Mouse (Mus musculus) B cell, adult 2 months (primary cell): ENCODE results near the gene C8b.

ENCODE experiments used
- DNase-seq, 2 experiments: peaks; one replicate each; pipeline ENCODE4 v3.0.0; 2022

Gene C8b

DNA sequence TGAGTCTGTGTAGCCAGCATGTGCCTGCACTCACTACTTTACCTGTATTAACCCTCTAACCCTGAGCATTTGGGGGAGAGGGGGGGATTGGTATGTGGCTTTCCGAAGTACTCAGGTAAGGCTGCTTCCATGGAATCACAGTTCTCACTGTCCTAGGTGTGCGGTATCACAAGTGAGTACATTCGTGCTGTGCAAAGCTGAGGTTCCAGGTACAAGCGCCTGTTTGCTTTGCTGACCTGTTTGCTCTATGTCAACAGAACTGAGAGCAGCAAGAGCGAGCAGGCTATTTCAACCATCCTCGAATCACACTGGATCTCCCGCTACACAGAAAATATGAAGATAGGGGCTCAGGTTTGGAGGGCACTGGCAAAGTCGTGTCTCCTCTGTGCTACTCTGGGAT lies at the start of gene C8b:
TSS of gene C8b (plus strand) at position 253 of the 400 bp plus-strand sequence.
- no peak for DNase-seq

GRCm38 (mm10) chr4:104716506-104716905 lies 49.6 kb upstream of the C8b start:
- no peak for DNase-seq

DNA sequence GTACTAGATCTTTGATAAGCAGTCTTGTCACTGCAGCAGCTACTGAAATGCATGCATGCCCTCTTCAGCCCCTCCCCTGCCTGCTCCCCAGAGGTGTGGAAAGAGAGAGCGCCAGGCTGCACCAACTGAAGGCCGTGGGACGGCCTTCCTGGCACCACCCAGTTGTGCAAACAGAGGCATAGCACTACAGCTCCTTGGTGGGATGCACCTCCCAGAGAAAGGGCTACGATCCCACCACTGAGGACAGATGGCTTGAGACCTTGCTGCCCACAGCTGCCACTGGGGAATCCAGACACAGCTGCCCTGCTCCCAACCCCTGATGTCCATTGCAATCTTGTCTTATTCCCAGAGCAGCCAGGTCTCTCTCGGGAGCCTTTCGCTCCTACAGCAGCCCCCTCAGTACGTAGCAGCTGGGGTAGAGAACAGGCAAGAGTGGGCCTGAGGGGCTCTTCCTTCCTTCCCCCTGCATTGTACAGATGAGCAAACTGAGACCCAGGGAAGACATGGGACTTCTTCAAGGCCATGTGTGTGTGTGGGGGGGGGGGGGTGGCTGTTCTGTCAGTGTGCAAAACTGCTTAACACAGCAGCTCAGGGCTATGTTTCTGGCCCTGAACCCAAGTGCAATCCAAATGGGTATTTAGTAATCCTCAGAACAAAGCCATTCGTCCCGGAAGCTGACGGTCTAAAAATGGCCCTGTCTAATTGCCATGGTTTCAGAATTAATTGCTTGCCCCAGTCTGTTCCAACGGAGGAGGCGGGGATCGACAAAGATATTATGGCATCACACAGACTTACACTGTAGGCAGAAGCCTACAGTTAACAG lies 46.9 kb upstream of the C8b start:
- DNase-seq = no peak

GRCm38 (mm10) chr4:104723527-104724045 lies 42.5 kb upstream of the C8b start:
- no peak for DNase-seq

DNA sequence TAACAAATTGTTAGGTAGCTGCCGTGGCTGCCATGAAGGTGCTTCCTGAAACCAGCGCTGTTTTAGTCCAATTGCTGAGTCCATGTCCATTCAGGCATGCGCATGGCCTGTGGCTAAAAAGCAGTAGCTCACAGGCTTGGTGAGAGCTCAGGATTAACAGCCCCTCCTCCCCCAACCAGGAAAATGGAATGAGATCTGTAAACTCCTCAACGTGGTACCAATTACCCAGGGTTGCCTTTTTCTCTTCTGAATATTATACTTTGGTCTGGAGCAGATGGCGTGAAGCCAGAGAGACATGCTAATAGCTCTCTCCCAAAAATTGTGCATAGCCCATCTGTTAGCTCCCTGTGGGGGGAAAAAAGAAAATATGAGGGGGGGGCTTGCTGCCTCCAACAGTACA lies 41.9 kb upstream of the C8b start:
- DNase-seq = no peak

GRCm38 (mm10) chr4:104725673-104726072 lies 40.4 kb upstream of the C8b start:
- DNase-seq = no peak

GRCm38 (mm10) chr4:104729185-104729584 lies 36.9 kb upstream of the C8b start:
- DNase-seq = no peak

- no peak for DNase-seq
These were observed 19.6 kb upstream of the C8b start for GRCm38 (mm10) chr4:104746500-104746899.

- no peak for DNase-seq
These were observed 12.0 kb upstream of the C8b start for GRCm38 (mm10) chr4:104754090-104754489.

GRCm38 (mm10) chr4:104760878-104761624 lies 5.1 kb upstream of the C8b start:
- no peak for DNase-seq

- DNase-seq = no peak
These were observed 2.1 kb downstream of the C8b start for GRCm38 (mm10) chr4:104768190-104768589.

DNA sequence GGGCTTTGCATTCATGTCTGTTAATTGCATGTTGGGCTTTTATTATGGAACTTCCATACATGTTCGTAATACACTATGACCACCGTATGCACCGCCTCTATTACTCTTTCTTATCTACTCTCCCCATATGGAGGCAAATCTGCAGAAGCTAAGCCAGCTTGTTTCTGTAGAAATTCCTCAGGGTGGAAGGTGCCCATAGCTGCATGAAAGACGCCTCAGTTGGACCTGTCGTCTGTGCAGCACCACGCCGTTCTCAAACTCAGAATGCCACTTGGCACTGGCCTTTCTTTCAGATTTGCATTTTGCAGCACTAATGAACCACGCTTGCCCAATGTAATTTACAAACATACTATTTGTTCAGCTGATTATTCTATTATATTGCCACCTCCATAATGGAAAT lies 3.5 kb downstream of the C8b start:
- no peak for DNase-seq

DNA sequence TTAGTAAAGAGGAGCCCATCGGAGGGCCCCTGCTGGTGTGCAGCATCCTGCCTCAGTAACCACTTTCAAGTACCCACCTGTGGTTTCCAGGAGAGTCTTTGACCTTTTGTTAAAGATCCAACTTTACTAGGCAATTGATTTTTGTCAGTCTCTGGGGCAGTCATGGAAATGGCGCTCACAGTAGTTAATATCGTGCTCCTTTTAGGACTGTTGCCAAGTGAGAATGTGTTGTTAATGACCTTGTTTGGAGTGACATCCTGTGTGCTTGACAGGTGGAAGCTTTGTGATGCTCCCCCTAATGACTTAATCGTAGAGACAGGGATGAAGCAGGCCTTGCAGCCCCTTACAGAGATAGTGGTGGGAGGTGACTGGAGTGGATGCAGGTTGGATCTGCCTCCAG lies 4.2 kb downstream of the C8b start:
- no peak for DNase-seq

DNA sequence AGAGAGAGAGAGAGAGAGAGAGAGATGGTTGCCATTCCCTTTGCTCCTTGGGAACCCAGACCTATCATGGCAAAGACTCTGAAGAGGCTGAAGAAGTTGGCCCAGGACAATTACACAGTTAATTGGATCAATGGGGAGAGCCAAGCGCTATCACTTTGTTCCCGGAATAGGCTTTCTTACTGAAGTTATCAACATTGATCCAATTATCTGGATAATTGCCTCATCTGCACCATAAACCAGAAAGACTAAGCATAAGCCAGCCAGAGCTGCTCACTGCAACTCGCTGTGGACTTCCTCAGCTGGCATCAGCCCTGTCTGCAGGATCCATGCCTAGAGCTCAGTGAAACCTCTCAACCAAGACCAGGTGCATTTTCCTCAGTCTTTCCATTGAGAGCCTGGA lies 9.5 kb downstream of the C8b start:
- no peak for DNase-seq

GRCm38 (mm10) chr4:104779460-104779859 lies 13.3 kb downstream of the C8b start:
- no peak for DNase-seq

GRCm38 (mm10) chr4:104781441-104781840 lies 15.3 kb downstream of the C8b start:
- no peak for DNase-seq

DNA sequence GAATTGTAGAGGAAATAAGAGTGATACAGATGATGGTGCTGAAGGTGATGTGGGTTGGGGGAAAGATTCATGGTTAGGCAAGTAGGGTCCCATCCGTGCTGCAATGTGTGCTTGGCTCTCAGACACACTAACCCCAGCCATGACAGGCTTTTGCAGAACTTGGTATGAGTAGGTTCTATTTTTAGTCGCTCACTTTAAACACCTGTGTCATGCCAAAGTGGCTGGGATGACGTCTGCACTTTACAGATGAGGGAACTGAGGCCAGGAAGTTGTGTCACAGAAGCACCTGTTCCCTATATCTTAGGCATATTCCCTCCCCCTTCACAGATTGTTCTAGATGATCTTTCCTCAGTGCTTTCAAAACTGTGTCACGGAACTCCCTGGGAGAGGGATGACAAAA lies 16.2 kb downstream of the C8b start:
- DNase-seq = no peak

DNA sequence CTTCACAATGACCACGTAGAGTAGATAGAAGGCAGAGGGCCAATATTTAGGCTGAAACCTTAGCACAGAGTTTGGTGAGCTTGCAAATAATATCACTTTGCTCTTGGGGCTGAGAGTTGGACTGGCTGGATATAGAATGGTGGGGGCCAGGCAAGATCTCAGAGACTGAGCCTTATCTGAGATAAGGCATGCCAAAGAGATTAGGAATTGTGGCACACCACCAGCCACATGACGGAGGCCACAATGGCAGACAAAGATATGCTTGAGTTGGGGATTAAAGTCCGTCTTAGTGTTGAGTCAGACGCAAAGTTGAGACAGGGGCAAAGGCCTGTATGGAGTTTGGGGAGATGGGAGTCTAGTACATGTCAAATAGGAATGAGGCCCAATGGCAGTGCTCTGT lies 26.0 kb downstream of the C8b start:
- no peak for DNase-seq

DNA sequence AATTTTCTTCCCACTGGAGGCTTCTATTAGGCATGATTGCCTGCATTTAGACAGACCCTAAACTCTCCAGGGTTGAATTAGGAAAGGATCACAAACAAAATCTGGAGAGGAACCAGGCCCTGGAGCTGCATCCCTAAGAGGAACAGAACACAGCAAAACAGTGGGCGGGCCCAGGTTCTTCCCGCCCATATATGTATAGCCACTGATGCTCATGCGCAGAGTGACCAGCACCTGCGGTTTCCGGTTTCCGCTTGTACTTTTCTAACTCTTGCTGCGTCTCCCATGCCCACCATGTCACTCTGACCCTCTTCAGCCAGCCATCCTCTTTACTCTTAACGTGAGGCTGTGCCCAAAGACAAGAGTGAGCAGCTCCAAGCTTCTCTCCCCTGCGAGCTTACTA lies 32.8 kb downstream of the C8b start:
- DNase-seq = no peak

DNA sequence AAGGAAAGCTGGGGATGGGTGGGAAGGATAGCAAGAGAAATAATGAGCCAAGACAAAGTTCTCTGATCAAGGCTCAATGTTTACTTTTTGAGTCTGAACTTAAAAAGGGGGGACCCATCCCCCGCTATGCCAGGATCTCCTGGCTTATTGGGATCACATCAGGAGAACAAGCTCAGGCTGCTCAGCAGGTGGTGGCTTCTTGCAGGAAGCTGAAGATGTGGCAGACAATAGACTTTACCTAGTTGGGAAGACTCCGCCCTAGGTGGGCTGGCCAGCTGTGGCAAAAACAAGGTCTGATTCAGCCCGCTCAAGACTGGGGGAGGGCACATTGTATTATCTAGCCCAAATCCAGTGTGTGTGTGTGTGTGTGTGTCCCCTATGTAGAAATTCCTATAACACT lies 35.5 kb downstream of the C8b start:
- DNase-seq = no peak

GRCm38 (mm10) chr4:104804100-104804499 lies 38.0 kb downstream of the C8b start:
- DNase-seq = no peak

GRCm38 (mm10) chr4:104805414-104806257 lies 39.5 kb downstream of the C8b start:
- no peak for DNase-seq

DNA sequence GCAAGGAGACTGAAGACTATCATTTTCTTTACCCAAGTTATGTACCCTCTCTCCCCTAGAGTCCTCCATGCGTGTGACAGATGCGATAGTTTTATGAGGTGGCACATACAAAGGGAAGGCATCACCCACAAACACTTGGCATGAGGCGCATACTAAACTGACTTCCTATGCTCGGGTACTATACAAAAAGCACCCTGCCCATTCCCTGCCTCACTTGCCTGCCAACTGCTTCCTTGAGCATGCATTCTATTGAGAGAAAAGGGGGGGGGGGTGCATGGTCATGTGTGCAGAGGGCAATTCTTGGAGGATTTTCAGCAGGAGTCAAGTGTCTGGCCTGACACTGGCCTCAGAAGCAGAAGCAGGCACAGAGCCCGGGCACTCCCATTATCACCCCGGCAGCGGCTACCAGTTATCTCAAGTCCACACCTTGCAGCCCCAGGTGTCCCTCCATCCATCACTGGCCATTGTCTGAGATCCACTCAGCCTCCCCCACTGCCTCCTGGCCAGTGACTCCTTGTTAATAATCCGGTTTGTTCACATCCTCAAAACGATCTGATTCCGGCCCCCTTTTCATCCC lies 44.7 kb downstream of the C8b start:
- no peak for DNase-seq
